Mouse (Mus musculus): Measurements from ENCODE around the gene Samd4b. TPM values are rescaled to one million over a fixed set of nuclear protein-coding genes. Genes with fewer than 3 reads are reported as not detected.
"Not testable (repeated sequence)": the region's sequence is repeated elsewhere in the genome, so short reads cannot be mapped to it uniquely, and the experiment has no call there.

The Samd4b gene
- total and polyA plus RNA-seq, 2 experiments from 2014 or later = 12.4 to 53.5 TPM

- Histone ChIP-seq H3K36me3 (replicated peaks; ENCODE audit: control insufficient read depth, insufficient read depth, low read length) (no peaks in the 10 kb centered on the region), H3K4me1 (ENCODE audit: control insufficient read depth, insufficient read depth) (peaks cover 4% of the 10 kb centered on the region; the same call in 1 of the 2 replicates), H3K9ac (replicated peaks; ENCODE audit: low read depth, low read length) (no peak overlapping the region), H3K4me3 (ENCODE audit: low read depth, low read length) (no peak overlapping the region), H3K9me3 (replicated peaks; ENCODE audit: control insufficient read depth, low read length) (no peaks in the 10 kb centered on the region), H3K27me3 (ENCODE audit: control insufficient read depth, insufficient read depth, low read length) (peaks cover 47% of the 10 kb centered on the region), H3K4me2 (ENCODE audit: low read depth, low read length) (peak overlapping the region; percentile 18; the same call in 1 of the 2 replicates), H3K27ac (ENCODE audit: low read depth) (no peak overlapping the region)
- TF ChIP-seq EP300 (IDR thresholded peaks at IDR 0.05; ENCODE audit: low read depth) = no peak
- TF ChIP-seq CTCF (IDR thresholded peaks at IDR 0.05; ENCODE audit: low read depth) = no peak
- WGBS = 10% methylated on average over 25 of the region's 27 CpGs
- no peak for DNase-seq (ENCODE audit: low spot score)
- ATAC-seq (ENCODE audit: insufficient read depth, low read depth) = no peak
These were observed 53.8 kb downstream of the Samd4b start for GRCm38 (mm10) chr7:28544051-28544601.

GRCm38 (mm10) chr7:28540526-28540925 lies 57.4 kb downstream of the Samd4b start, which contains the start of gene Sycn:
Gene Sycn (plus strand): TSS chr7:28540885.
- 50% methylated on average over 4 of the region's 4 CpGs for WGBS
- no peak for DNase-seq (ENCODE audit: low spot score)
- no peaks in the 10 kb centered on the region for H3K36me3 ChIP-seq (replicated peaks; ENCODE audit: control insufficient read depth, insufficient read depth, low read length)
- TF ChIP-seq EP300 (IDR thresholded peaks at IDR 0.05; ENCODE audit: low read depth) (no peak), CTCF (IDR thresholded peaks at IDR 0.05; ENCODE audit: low read depth) (no peak)
- H3K27ac ChIP-seq (ENCODE audit: low read depth) = no peak within 1 kb of the TSS
- peaks cover 22% of the 10 kb centered on the region for H3K27me3 ChIP-seq (ENCODE audit: control insufficient read depth, insufficient read depth, low read length)
- no peaks in the 10 kb centered on the region for H3K9me3 ChIP-seq (replicated peaks; ENCODE audit: control insufficient read depth, low read length)
- ATAC-seq (ENCODE audit: insufficient read depth, low read depth) = no peak
- no peak within 1 kb of the TSS for H3K4me3 ChIP-seq (ENCODE audit: low read depth, low read length)
- H3K9ac ChIP-seq (replicated peaks; ENCODE audit: low read depth, low read length) = no peak within 1 kb of the TSS
- H3K4me2 ChIP-seq (ENCODE audit: low read depth, low read length) = no peak within 1 kb of the TSS
- H3K4me1 ChIP-seq (ENCODE audit: control insufficient read depth, insufficient read depth) = peaks cover 4% of the 10 kb centered on the region; the same call in 1 of the 2 replicates

GRCm38 (mm10) chr7:28538886-28539285 lies 59.1 kb downstream of the Samd4b start:
- not testable (repeated sequence) for ATAC-seq (ENCODE audit: insufficient read depth, low read depth); DNase-seq (ENCODE audit: low spot score)

GRCm38 (mm10) chr7:28532005-28532404 lies 65.9 kb downstream of the Samd4b start:
- ATAC-seq (ENCODE audit: insufficient read depth, low read depth) (no peak), DNase-seq (ENCODE audit: low spot score) (no peak)
- TF ChIP-seq CTCF (IDR thresholded peaks at IDR 0.05; ENCODE audit: low read depth) (no peak), EP300 (IDR thresholded peaks at IDR 0.05; ENCODE audit: low read depth) (no peak)
- no peak overlapping the region for H3K4me2 ChIP-seq (ENCODE audit: low read depth, low read length)
- no peak overlapping the region for H3K4me3 ChIP-seq (ENCODE audit: low read depth, low read length)
- peaks cover 4% of the 10 kb centered on the region; the same call in 1 of the 2 replicates for H3K27me3 ChIP-seq (ENCODE audit: control insufficient read depth, insufficient read depth, low read length)
- WGBS = 73% methylated on average over 8 of the region's 8 CpGs
- H3K9me3 ChIP-seq (replicated peaks; ENCODE audit: control insufficient read depth, low read length) = no peaks in the 10 kb centered on the region
- H3K4me1 ChIP-seq (ENCODE audit: control insufficient read depth, insufficient read depth) = no peaks in the 10 kb centered on the region
- H3K27ac ChIP-seq (ENCODE audit: low read depth) = no peak overlapping the region
- no peaks in the 10 kb centered on the region for H3K36me3 ChIP-seq (replicated peaks; ENCODE audit: control insufficient read depth, insufficient read depth, low read length)
- no peak overlapping the region for H3K9ac ChIP-seq (replicated peaks; ENCODE audit: low read depth, low read length)

More at GRCm38 (mm10) chr7:28538886-28539285, 59.1 kb downstream of the Samd4b start:
- not testable (repeated sequence) for H3K4me2 ChIP-seq (ENCODE audit: low read depth, low read length); H3K27me3 ChIP-seq (ENCODE audit: control insufficient read depth, insufficient read depth, low read length); H3K36me3 ChIP-seq (replicated peaks; ENCODE audit: control insufficient read depth, insufficient read depth, low read length); H3K9ac ChIP-seq (replicated peaks; ENCODE audit: low read depth, low read length); H3K27ac ChIP-seq (ENCODE audit: low read depth); H3K9me3 ChIP-seq (replicated peaks; ENCODE audit: control insufficient read depth, low read length); H3K4me3 ChIP-seq (ENCODE audit: low read depth, low read length); H3K4me1 ChIP-seq (ENCODE audit: control insufficient read depth, insufficient read depth)
- WGBS = 89% methylated on average over 6 of the region's 6 CpGs

- TF ChIP-seq EP300 (IDR thresholded peaks at IDR 0.05; ENCODE audit: low read depth) = no peak
- TF ChIP-seq CTCF (IDR thresholded peaks at IDR 0.05; ENCODE audit: low read depth) = peak; percentile 72
- WGBS = 5% methylated on average over 19 of the region's 19 CpGs
- peak; percentile 84 for ATAC-seq (ENCODE audit: insufficient read depth, low read depth)
- peak; percentile 64 for DNase-seq (ENCODE audit: low spot score)
- Histone ChIP-seq H3K36me3 (replicated peaks; ENCODE audit: control insufficient read depth, insufficient read depth, low read length) (no peaks in the 10 kb centered on the region), H3K9ac (replicated peaks; ENCODE audit: low read depth, low read length) (no peak overlapping the region), H3K4me2 (ENCODE audit: low read depth, low read length) (no peak overlapping the region), H3K4me1 (ENCODE audit: control insufficient read depth, insufficient read depth) (no peaks in the 10 kb centered on the region), H3K4me3 (ENCODE audit: low read depth, low read length) (no peak overlapping the region), H3K27me3 (ENCODE audit: control insufficient read depth, insufficient read depth, low read length) (peaks cover 4% of the 10 kb centered on the region; the same call in 1 of the 2 replicates), H3K9me3 (replicated peaks; ENCODE audit: control insufficient read depth, low read length) (no peaks in the 10 kb centered on the region), H3K27ac (ENCODE audit: low read depth) (no peak overlapping the region)
These were observed 69.8 kb downstream of the Samd4b start for GRCm38 (mm10) chr7:28527922-28528719.

GRCm38 (mm10) chr7:28522536-28522935 lies 75.4 kb downstream of the Samd4b start, which contains the start of gene Ifnl3:
Gene Ifnl3 (plus strand): TSS chr7:28522836.
- not testable (repeated sequence) for H3K9me3 ChIP-seq (replicated peaks; ENCODE audit: control insufficient read depth, low read length); H3K27me3 ChIP-seq (ENCODE audit: control insufficient read depth, insufficient read depth, low read length); H3K9ac ChIP-seq (replicated peaks; ENCODE audit: low read depth, low read length); ATAC-seq (ENCODE audit: insufficient read depth, low read depth); H3K4me2 ChIP-seq (ENCODE audit: low read depth, low read length); DNase-seq (ENCODE audit: low spot score); H3K27ac ChIP-seq (ENCODE audit: low read depth); H3K4me3 ChIP-seq (ENCODE audit: low read depth, low read length); H3K36me3 ChIP-seq (replicated peaks; ENCODE audit: control insufficient read depth, insufficient read depth, low read length); H3K4me1 ChIP-seq (ENCODE audit: control insufficient read depth, insufficient read depth)
- 55% methylated on average over 4 of the region's 6 CpGs for WGBS

Data from heart, postnatal 0 days (tissue).